Mouse (Mus musculus): ENCODE results near the gene Slc38a10.

DNA sequence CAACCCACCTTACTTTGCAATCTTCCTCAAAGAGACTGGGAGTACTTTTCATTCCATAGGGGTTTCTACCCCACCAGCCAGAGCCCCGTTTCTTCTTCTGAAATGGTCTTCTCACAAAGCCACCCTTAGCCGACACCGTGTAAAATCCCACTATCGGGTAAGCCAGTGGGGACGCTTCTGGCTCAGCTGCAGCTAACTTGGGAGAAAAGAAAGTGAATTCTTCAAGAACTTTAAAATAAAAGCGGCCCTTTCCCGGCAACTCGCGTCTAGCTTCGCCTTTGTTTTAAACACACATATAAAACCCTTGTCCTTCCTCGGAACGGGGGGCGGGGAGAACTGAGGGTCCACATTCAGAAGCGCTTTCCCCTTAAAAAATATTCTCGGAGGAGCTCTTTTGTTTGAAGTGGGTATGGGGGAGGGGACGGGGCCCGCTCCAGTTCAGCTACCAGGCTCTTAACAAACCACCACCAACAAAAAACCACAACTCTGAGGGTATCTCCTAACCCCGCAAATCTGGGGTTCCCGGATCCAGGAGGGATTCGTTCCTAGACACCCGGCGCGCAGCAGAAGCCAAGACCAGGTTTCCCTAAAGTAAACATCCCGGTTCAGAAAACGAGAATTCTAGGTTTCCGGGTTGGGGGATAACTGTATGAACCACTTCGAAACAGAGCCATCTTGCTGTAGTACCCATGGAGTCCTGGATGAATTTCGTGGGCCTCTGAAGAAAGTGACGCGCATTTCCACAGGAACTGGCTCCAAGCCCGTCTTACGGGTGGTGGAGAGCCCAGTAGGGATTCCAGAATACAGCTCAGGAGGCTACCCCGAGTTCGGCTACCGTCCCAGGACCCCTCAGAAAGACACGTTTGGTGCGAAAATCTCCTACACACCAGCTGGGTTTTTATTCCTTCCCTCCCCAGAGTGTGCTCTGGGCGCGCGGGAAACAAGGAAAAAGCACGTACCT is 37.6 kb upstream of the Slc38a10 start:
- TF ChIP-seq POLR2A (IDR thresholded peaks at IDR 0.05; ENCODE audit: low read depth, low read length) (no peak), CTCF (IDR thresholded peaks at IDR 0.05; ENCODE audit: extremely low read depth, insufficient read depth, insufficient read length, insufficient replicate concordance) (no peak)
